Mouse (Mus musculus) liver, embryonic 14.5 days (tissue): ENCODE data around the gene Arfgef3. TPM values are rescaled to one million over a fixed set of nuclear protein-coding genes. Genes with fewer than 3 reads are reported as not detected.

Experiments used
- ATAC-seq: fragments of 200-750 bp; cut with Nextera tagmentation; 2 replicates; pipeline ENCODE4 v1.8.0; 2017; ENCODE audit warnings: moderate number of reproducible peaks, mild to moderate bottlenecking, moderate library complexity; ENCODE audit not compliant: insufficient read depth
- DNase-seq, 3 experiments: peaks; one replicate each; pipeline ENCODE4 v3.0.0-alpha.2; 2012 to 2013; ENCODE audit warnings: low read depth in 3 of 3, low spot score in 3 of 3
- H3K27ac ChIP-seq: fragments of 300-500 bp; sonication (generic); 2 replicates; pipeline ENCODE4 v1.5.1; 2014; ENCODE audit warnings: moderate library complexity, mild to moderate bottlenecking, control low read depth, inconsistent platforms
- H3K27me3 ChIP-seq: fragments of 300-500 bp; sonication (generic); 2 replicates; pipeline ENCODE4 v1.6.1; 2014; ENCODE audit warnings: mild to moderate bottlenecking, low read length, moderate library complexity; ENCODE audit not compliant: control insufficient read depth, insufficient read depth
- H3K36me3 ChIP-seq: fragments of 300-500 bp; sonication (generic); replicated peaks from 2 replicates; pipeline ENCODE4 v1.6.1; 2014; ENCODE audit warnings: low read depth; ENCODE audit not compliant: control insufficient read depth, insufficient read depth
- H3K4me1 ChIP-seq, 2 experiments: fragments of 200-500 bp in 1 of 2; fragments of 300-500 bp in 1 of 2; sonication (generic) in 1 of 2; replicated peaks; 2 replicates each; pipeline ENCODE4 v1.6.1; 2012 to 2014; ENCODE audit warnings: antibody characterized with exemption in 1 of 2, inconsistent platforms in 1 of 2, low read length in 1 of 2; ENCODE audit not compliant: control insufficient read depth in 2 of 2, insufficient read depth in 2 of 2
- H3K4me2 ChIP-seq: fragments of 300-500 bp; sonication (generic); 2 replicates; pipeline ENCODE4 v1.6.1; 2014; ENCODE audit warnings: low read depth, mild to moderate bottlenecking, control low read depth, moderate library complexity
- H3K4me3 ChIP-seq, 2 experiments: fragments of 200-500 bp in 1 of 2; fragments of 300-500 bp in 1 of 2; sonication (generic) in 1 of 2; 2 replicates each; pipeline ENCODE4 v1.5.1; 2012 to 2014; ENCODE audit warnings: low read depth in 2 of 2, low read length in 2 of 2, mild to moderate bottlenecking in 2 of 2, control low read depth in 1 of 2, inconsistent platforms in 1 of 2, moderate library complexity in 1 of 2; ENCODE audit not compliant: insufficient read depth in 1 of 2
- H3K9ac ChIP-seq: fragments of 300-500 bp; sonication (generic); replicated peaks from 2 replicates; pipeline ENCODE4 v1.6.1; 2014; ENCODE audit warnings: mild to moderate bottlenecking, control low read depth, moderate library complexity
- H3K9me3 ChIP-seq: fragments of 300-500 bp; sonication (generic); 2 replicates; pipeline ENCODE4 v1.6.1; 2016; ENCODE audit warnings: low read length, mixed read lengths; ENCODE audit not compliant: control insufficient read depth
- CTCF ChIP-seq: IDR thresholded peaks from 2 replicates; pipeline ENCODE4 v1.5.1; 2016; ENCODE audit warnings: antibody characterized with exemption, low read depth, control low read depth
- EP300 ChIP-seq: IDR thresholded peaks from 2 replicates; pipeline ENCODE4 v1.6.1; 2016; ENCODE audit warnings: antibody characterized with exemption, low read depth
- WGBS: fragments of 180-500 bp; shearing (Covaris S2); extraction: QIAGEN DNeasy Blood & Tissue Kit; methylation state at CpG from one replicate; pipeline ENCODE4 v1.1.7; 2014; ENCODE audit not compliant: insufficient replicate concordance; 5-methylcytosine and 5-hydroxymethylcytosine counted together
- polyA plus RNA-seq, 2 experiments: library from polyadenylated mRNA; depleted of rRNA in 1 of 2; stranded (reverse) in 1 of 2; unstranded in 1 of 2; fragments of >200 nt; fragmentation: Nextera tagmentation in 1 of 2; extraction: Ambion mirVana in 1 of 2; gene quantifications; 2 replicates each; pipeline versions ENCODE4 v1.2.1 to v1.2.3; 2012 to 2014

Gene Arfgef3
- polyA plus RNA-seq, 2 experiments: under 0.01 to 0.01 TPM

GRCm38 (mm10) chr10:18602030-18602429 is 141.7 kb downstream of the Arfgef3 start:
- no peak overlapping the region for H3K9ac ChIP-seq
- no peaks in the 10 kb centered on the region for H3K9me3 ChIP-seq
- no peaks in the 10 kb centered on the region for H3K4me1 ChIP-seq
- H3K4me3 ChIP-seq: no peak overlapping the region
- no peaks in the 10 kb centered on the region for H3K36me3 ChIP-seq
- H3K27ac ChIP-seq: no peak overlapping the region
- H3K27me3 ChIP-seq: no peaks in the 10 kb centered on the region
- DNase-seq (peak; percentile 4 to 19 (median 12)), ATAC-seq (no peak)
- no peak overlapping the region for H3K4me2 ChIP-seq
- TF ChIP-seq EP300: no peak
- TF ChIP-seq CTCF: peak; percentile 71
- 17% methylated on average over 4 of the region's 4 CpGs for WGBS

GRCm38 (mm10) chr10:18597601-18598000 is 146.1 kb downstream of the Arfgef3 start:
- H3K4me3 ChIP-seq: no peak overlapping the region
- no peak overlapping the region for H3K9ac ChIP-seq
- H3K27me3 ChIP-seq: no peaks in the 10 kb centered on the region
- WGBS: 59% methylated on average over 6 of the region's 6 CpGs
- H3K36me3 ChIP-seq: no peaks in the 10 kb centered on the region
- no peak overlapping the region for H3K4me2 ChIP-seq
- no peaks in the 10 kb centered on the region for H3K9me3 ChIP-seq
- TF ChIP-seq EP300 (no peak), CTCF (no peak)
- DNase-seq (no peak), ATAC-seq (no peak)
- no peak overlapping the region for H3K27ac ChIP-seq
- H3K4me1 ChIP-seq: no peaks in the 10 kb centered on the region

- no peaks in the 10 kb centered on the region for H3K36me3 ChIP-seq
- no peaks in the 10 kb centered on the region for H3K9me3 ChIP-seq
- 72% methylated on average over 5 of the region's 5 CpGs for WGBS
- H3K4me1 ChIP-seq: no peaks in the 10 kb centered on the region
- H3K27me3 ChIP-seq: no peaks in the 10 kb centered on the region
- no peak overlapping the region for H3K4me2 ChIP-seq
- TF ChIP-seq EP300: no peak
- TF ChIP-seq CTCF: no peak
- no peak for DNase-seq
- H3K4me3 ChIP-seq: no peak overlapping the region
- no peak for ATAC-seq
- H3K9ac ChIP-seq: no peak overlapping the region
- no peak overlapping the region for H3K27ac ChIP-seq
Observed at GRCm38 (mm10) chr10:18589455-18589854, 154.3 kb downstream of the Arfgef3 start.

- H3K36me3 ChIP-seq: no peaks in the 10 kb centered on the region
- no peak overlapping the region for H3K9ac ChIP-seq
- no peak for ATAC-seq
- no peak overlapping the region for H3K4me2 ChIP-seq
- H3K4me3 ChIP-seq: no peak overlapping the region
- no peak overlapping the region for H3K27ac ChIP-seq
- no peaks in the 10 kb centered on the region for H3K27me3 ChIP-seq
- 46% methylated on average over 7 of the region's 7 CpGs for WGBS
- DNase-seq: no peak
- H3K9me3 ChIP-seq: no peaks in the 10 kb centered on the region
- H3K4me1 ChIP-seq: no peaks in the 10 kb centered on the region
- TF ChIP-seq CTCF (no peak), EP300 (no peak)
Observed at GRCm38 (mm10) chr10:18584188-18584587, 159.6 kb downstream of the Arfgef3 start.

- no peak overlapping the region for H3K9ac ChIP-seq
- no peaks in the 10 kb centered on the region for H3K4me1 ChIP-seq
- H3K36me3 ChIP-seq: no peaks in the 10 kb centered on the region
- peak; percentile 40 for TF ChIP-seq CTCF
- no peak for TF ChIP-seq EP300
- H3K27ac ChIP-seq: no peak overlapping the region
- 45% methylated on average over 2 of the region's 2 CpGs for WGBS
- no peaks in the 10 kb centered on the region for H3K9me3 ChIP-seq
- no peaks in the 10 kb centered on the region for H3K27me3 ChIP-seq
- H3K4me2 ChIP-seq: no peak overlapping the region
- no peak overlapping the region for H3K4me3 ChIP-seq
- ATAC-seq (no peak), DNase-seq (no peak)
Observed at GRCm38 (mm10) chr10:18572581-18572980, 171.2 kb downstream of the Arfgef3 start.
